Mouse (Mus musculus) C2C12 (cell line): ENCODE results near the gene Rbm20.

ENCODE experiments used
- CTCF ChIP-seq: IDR thresholded peaks from one replicate; pipeline ENCODE4 v1.5.1; 2011; ENCODE audit not compliant: control insufficient read depth, insufficient read depth, insufficient read length
- MAX ChIP-seq: IDR thresholded peaks from one replicate; pipeline ENCODE4 v1.6.1; 2011; ENCODE audit warnings: mild to moderate bottlenecking, control low read depth

DNA sequence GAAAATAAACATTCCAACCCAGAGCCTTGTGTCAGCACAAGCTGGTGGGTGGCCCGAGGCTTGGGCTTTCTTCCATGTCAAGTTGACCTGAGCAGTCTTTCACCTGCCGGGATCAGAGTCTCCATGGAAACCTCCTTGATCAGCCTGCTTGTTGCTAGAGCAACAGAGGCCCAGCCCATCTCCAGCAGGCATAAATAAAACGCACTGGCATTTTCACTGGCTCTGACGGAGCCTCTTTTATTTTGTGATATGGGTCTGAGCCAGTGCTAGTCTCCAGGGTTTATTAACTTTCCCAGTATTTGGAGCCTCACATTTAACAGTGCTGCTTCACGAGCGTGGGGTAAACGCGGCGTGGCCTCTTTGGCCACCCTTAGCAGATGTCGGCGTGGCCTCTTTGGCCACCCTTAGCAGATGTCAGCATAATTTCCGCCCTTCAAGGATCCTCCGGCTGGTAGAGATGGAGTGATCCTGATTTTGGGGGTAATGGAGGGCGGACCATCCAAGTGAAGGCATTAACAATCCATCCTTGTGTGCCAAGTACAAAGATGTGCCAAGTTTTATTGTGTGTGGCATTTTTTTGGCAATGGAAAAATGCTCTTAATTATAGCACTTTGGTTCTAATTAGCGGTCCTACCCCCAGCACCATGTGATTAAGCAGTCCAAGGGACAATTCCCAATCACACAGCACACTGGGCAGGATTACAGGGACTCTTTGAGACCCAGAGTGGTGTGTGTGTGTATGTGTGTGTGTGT, 175.8 kb downstream of the Rbm20 start:
- TF ChIP-seq CTCF = no peak
- TF ChIP-seq MAX = no peak
